ENCODE assay signal across 15 mouse cellular contexts in the genomic region with DNA sequence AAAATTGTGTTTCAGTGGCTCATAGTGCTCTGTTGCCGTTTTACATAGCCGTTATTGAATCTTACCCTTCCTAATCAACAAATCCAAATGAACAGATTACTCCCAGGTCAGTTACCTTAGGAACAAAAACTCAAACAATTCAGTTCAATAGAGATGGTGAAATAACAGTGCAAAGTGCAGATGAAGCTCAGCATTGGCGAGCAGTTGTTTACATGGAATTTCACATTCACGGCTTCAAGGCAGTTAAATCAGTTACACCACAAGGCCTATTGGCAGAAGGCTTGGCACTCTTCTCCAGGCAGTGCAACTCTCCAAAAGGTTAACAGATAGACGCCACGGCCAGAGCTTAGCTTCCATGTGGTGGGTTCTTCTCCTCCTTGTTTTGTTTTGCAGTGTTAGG.
"Had no signal": no experiment of that assay in that cellular context is flagged by ENCODE, and none has a peak within 500 bp of the region (broad histone marks: within the 10 kb centered on the region; RNA-seq: fewer than 3 reads in every experiment).

No protein-coding gene starts in this region.

- DNase-seq: kidney, adult 18-20 months; kidney, postnatal 14 days; layer of hippocampus, adult 9-11 months; lung, adult 18-20 months; right cerebral cortex, adult 18-20 months; right cerebral cortex, postnatal 25 days; spleen, adult 18-20 months; thymus, adult 2 months; thymus, postnatal 36 days had no signal

- H3K4me3 ChIP-seq: hindbrain, embryonic 15.5 days; kidney, embryonic 15.5 days; limb, embryonic 12.5 days; midbrain, embryonic 13.5 days; myocyte; neural tube, embryonic 15.5 days had no signal

- H3K9me3 ChIP-seq: hindbrain, embryonic 15.5 days; kidney, embryonic 15.5 days; limb, embryonic 12.5 days; midbrain, embryonic 13.5 days; neural tube, embryonic 15.5 days had no signal

- H3K4me1 ChIP-seq: hindbrain, embryonic 15.5 days; kidney, embryonic 15.5 days; limb, embryonic 12.5 days; midbrain, embryonic 13.5 days; neural tube, embryonic 15.5 days had no signal

- H3K27me3 ChIP-seq: hindbrain, embryonic 15.5 days; kidney, embryonic 15.5 days; limb, embryonic 12.5 days; midbrain, embryonic 13.5 days; neural tube, embryonic 15.5 days had no signal

- H3K4me2 ChIP-seq: hindbrain, embryonic 15.5 days; kidney, embryonic 15.5 days; limb, embryonic 12.5 days; midbrain, embryonic 13.5 days; neural tube, embryonic 15.5 days had no signal

- ATAC-seq: midbrain, embryonic 13.5 days had no signal

- H3K9ac ChIP-seq: hindbrain, embryonic 15.5 days; kidney, embryonic 15.5 days; limb, embryonic 12.5 days; midbrain, embryonic 13.5 days; neural tube, embryonic 15.5 days had no signal

- H3K36me3 ChIP-seq: hindbrain, embryonic 15.5 days; kidney, embryonic 15.5 days; limb, embryonic 12.5 days; midbrain, embryonic 13.5 days; neural tube, embryonic 15.5 days had no signal

- H3K27ac ChIP-seq: hindbrain, embryonic 15.5 days; kidney, embryonic 15.5 days; limb, embryonic 12.5 days; midbrain, embryonic 13.5 days; neural tube, embryonic 15.5 days had no signal
